Mouse (Mus musculus) liver, embryonic 14.5 days (tissue): ENCODE measurements at regions not wholly inside any gene's neighbourhood (a gene's known extent, or its start where the extent isn't known, plus 50 kb on each side); places are given as distances from the start of the nearest gene placed in this dataset.

Experiments
- ATAC-seq: fragments of 200-750 bp; cut with Nextera tagmentation; 2 replicates; pipeline ENCODE4 v1.8.0; 2017; ENCODE audit warnings: moderate number of reproducible peaks, mild to moderate bottlenecking, moderate library complexity; ENCODE audit not compliant: insufficient read depth
- DNase-seq, 3 experiments: peaks; one replicate each; pipeline ENCODE4 v3.0.0-alpha.2; 2012 to 2013; ENCODE audit warnings: low read depth in 3 of 3, low spot score in 3 of 3
- H3K27ac ChIP-seq: fragments of 300-500 bp; sonication (generic); 2 replicates; pipeline ENCODE4 v1.5.1; 2014; ENCODE audit warnings: moderate library complexity, mild to moderate bottlenecking, control low read depth, inconsistent platforms
- H3K27me3 ChIP-seq: fragments of 300-500 bp; sonication (generic); 2 replicates; pipeline ENCODE4 v1.6.1; 2014; ENCODE audit warnings: mild to moderate bottlenecking, low read length, moderate library complexity; ENCODE audit not compliant: control insufficient read depth, insufficient read depth
- H3K36me3 ChIP-seq: fragments of 300-500 bp; sonication (generic); replicated peaks from 2 replicates; pipeline ENCODE4 v1.6.1; 2014; ENCODE audit warnings: low read depth; ENCODE audit not compliant: control insufficient read depth, insufficient read depth
- H3K4me1 ChIP-seq, 2 experiments: fragments of 200-500 bp in 1 of 2; fragments of 300-500 bp in 1 of 2; sonication (generic) in 1 of 2; replicated peaks; 2 replicates each; pipeline ENCODE4 v1.6.1; 2012 to 2014; ENCODE audit warnings: antibody characterized with exemption in 1 of 2, inconsistent platforms in 1 of 2, low read length in 1 of 2; ENCODE audit not compliant: control insufficient read depth in 2 of 2, insufficient read depth in 2 of 2
- H3K4me2 ChIP-seq: fragments of 300-500 bp; sonication (generic); 2 replicates; pipeline ENCODE4 v1.6.1; 2014; ENCODE audit warnings: low read depth, mild to moderate bottlenecking, control low read depth, moderate library complexity
- H3K4me3 ChIP-seq, 2 experiments: fragments of 200-500 bp in 1 of 2; fragments of 300-500 bp in 1 of 2; sonication (generic) in 1 of 2; 2 replicates each; pipeline ENCODE4 v1.5.1; 2012 to 2014; ENCODE audit warnings: low read depth in 2 of 2, low read length in 2 of 2, mild to moderate bottlenecking in 2 of 2, control low read depth in 1 of 2, inconsistent platforms in 1 of 2, moderate library complexity in 1 of 2; ENCODE audit not compliant: insufficient read depth in 1 of 2
- H3K9ac ChIP-seq: fragments of 300-500 bp; sonication (generic); replicated peaks from 2 replicates; pipeline ENCODE4 v1.6.1; 2014; ENCODE audit warnings: mild to moderate bottlenecking, control low read depth, moderate library complexity
- H3K9me3 ChIP-seq: fragments of 300-500 bp; sonication (generic); 2 replicates; pipeline ENCODE4 v1.6.1; 2016; ENCODE audit warnings: low read length, mixed read lengths; ENCODE audit not compliant: control insufficient read depth
- CTCF ChIP-seq: IDR thresholded peaks from 2 replicates; pipeline ENCODE4 v1.5.1; 2016; ENCODE audit warnings: antibody characterized with exemption, low read depth, control low read depth
- EP300 ChIP-seq: IDR thresholded peaks from 2 replicates; pipeline ENCODE4 v1.6.1; 2016; ENCODE audit warnings: antibody characterized with exemption, low read depth
- WGBS: fragments of 180-500 bp; shearing (Covaris S2); extraction: QIAGEN DNeasy Blood & Tissue Kit; methylation state at CpG from one replicate; pipeline ENCODE4 v1.1.7; 2014; ENCODE audit not compliant: insufficient replicate concordance; 5-methylcytosine and 5-hydroxymethylcytosine counted together

DNA sequence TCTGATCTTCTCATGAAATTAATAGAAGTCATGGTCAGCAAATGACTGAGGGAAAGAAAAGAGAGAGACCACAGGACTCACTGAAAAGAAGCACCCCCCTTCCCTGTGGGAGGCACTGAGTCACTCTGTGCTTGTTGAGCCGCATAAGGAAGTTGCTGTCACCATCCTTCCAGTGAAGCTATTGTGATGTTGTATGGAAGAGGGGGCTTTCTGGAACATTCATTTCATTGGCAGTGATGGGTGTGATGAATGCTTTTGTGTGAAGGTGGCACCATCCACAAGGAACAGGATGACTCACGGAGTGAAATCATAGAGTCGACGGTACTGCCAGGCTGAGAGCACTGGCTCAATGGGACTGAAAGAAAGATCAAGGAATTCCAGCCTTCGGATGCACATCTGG, 323.5 kb upstream of the Adamts9 start:
- H3K27me3 ChIP-seq = no peaks in the 10 kb centered on the region
- DNase-seq (no peak), ATAC-seq (no peak)
- H3K4me2 ChIP-seq = no peak overlapping the region
- TF ChIP-seq EP300 (no peak), CTCF (no peak)
- no peak overlapping the region for H3K4me3 ChIP-seq
- no peaks in the 10 kb centered on the region for H3K9me3 ChIP-seq
- no peak overlapping the region for H3K27ac ChIP-seq
- WGBS = 63% methylated on average over 5 of the region's 5 CpGs
- H3K9ac ChIP-seq = no peak overlapping the region
- H3K4me1 ChIP-seq = no peaks in the 10 kb centered on the region
- no peaks in the 10 kb centered on the region for H3K36me3 ChIP-seq

- H3K36me3 ChIP-seq = no peaks in the 10 kb centered on the region
- no peak overlapping the region for H3K4me2 ChIP-seq
- 62% methylated on average over 2 of the region's 2 CpGs for WGBS
- DNase-seq = no peak
- H3K4me1 ChIP-seq = no peaks in the 10 kb centered on the region
- H3K9me3 ChIP-seq = no peaks in the 10 kb centered on the region
- no peaks in the 10 kb centered on the region for H3K27me3 ChIP-seq
- H3K4me3 ChIP-seq = no peak overlapping the region
- no peak for TF ChIP-seq CTCF
- TF ChIP-seq EP300 = no peak
- H3K9ac ChIP-seq = no peak overlapping the region
- H3K27ac ChIP-seq = no peak overlapping the region
- no peak for ATAC-seq
Observed at GRCm38 (mm10) chr6:93265164-93265563, 321.9 kb upstream of the Adamts9 start.

- no peak overlapping the region for H3K9ac ChIP-seq
- no peak for ATAC-seq
Observed at GRCm38 (mm10) chr6:93260827-93261226, 317.5 kb upstream of the Adamts9 start.

GRCm38 (mm10) chr6:93257130-93257841, 314.0 kb upstream of the Adamts9 start:
- no peaks in the 10 kb centered on the region for H3K27me3 ChIP-seq
- ATAC-seq (no peak), DNase-seq (no peak)
- H3K4me1 ChIP-seq = no peaks in the 10 kb centered on the region
- H3K9ac ChIP-seq = no peak overlapping the region
- H3K4me2 ChIP-seq = no peak overlapping the region
- no peak overlapping the region for H3K4me3 ChIP-seq
- no peaks in the 10 kb centered on the region for H3K36me3 ChIP-seq
- TF ChIP-seq EP300 (no peak), CTCF (no peak)
- H3K27ac ChIP-seq = no peak overlapping the region
- no peaks in the 10 kb centered on the region for H3K9me3 ChIP-seq
- WGBS = 45% methylated on average over 5 of the region's 5 CpGs

More at GRCm38 (mm10) chr6:93260827-93261226, 317.5 kb upstream of the Adamts9 start:
- TF ChIP-seq EP300 (no peak), CTCF (no peak)
- Histone ChIP-seq H3K27ac (no peak overlapping the region), H3K4me3 (no peak overlapping the region), H3K9me3 (no peaks in the 10 kb centered on the region), H3K4me1 (no peaks in the 10 kb centered on the region), H3K4me2 (no peak overlapping the region), H3K36me3 (no peaks in the 10 kb centered on the region), H3K27me3 (no peaks in the 10 kb centered on the region)
- DNase-seq = no peak
- WGBS = 73% methylated on average over 4 of the region's 4 CpGs

DNA sequence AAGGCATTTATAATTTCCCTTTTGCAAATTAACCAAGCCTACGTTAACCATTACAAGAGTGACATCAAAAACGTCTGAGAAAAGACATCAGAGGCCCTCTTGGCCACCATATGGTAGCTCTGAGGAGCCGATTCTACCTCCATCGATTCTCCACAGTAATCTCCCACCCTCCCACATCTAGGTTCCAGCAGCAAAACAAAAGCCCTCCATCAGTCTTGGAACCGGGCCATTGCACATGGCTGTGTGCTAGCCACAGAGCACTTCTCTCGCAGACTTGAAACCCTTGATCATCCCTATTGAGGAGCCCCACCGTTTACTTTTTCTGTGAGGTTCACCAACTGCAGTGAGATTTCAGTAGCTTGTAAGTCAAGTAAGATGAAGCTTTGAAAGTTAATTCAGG, 310.5 kb upstream of the Adamts9 start:
- TF ChIP-seq EP300 (no peak), CTCF (no peak)
- Histone ChIP-seq H3K27ac (no peak overlapping the region), H3K36me3 (no peaks in the 10 kb centered on the region), H3K4me2 (no peak overlapping the region), H3K9ac (no peak overlapping the region), H3K27me3 (no peaks in the 10 kb centered on the region), H3K4me3 (no peak overlapping the region), H3K4me1 (no peaks in the 10 kb centered on the region), H3K9me3 (no peaks in the 10 kb centered on the region)
- 70% methylated on average over 7 of the region's 7 CpGs for WGBS
- DNase-seq (no peak), ATAC-seq (no peak)
